Mouse (Mus musculus): Measurements from ENCODE around the gene BC035947. TPM values are rescaled to one million over a fixed set of nuclear protein-coding genes. Genes with fewer than 3 reads are reported as not detected.
A peak's percentile ranks its signal among the peaks of the same experiment; 100 is the strongest.

BC035947 gene
- total and polyA plus RNA-seq, 3 experiments, result not detected

- Histone ChIP-seq H3K9me3 (replicated peaks; ENCODE audit: low read length) (no peaks in the 10 kb centered on the region), H3K9ac (ENCODE audit: insufficient read depth, low read depth) (no peak overlapping the region), H3K4me2 (ENCODE audit: insufficient read depth, low read depth, poor library complexity, severe bottlenecking) (0 out of 2 replicates have a peak overlapping the region, but pooled peaks have one; percentile 4), H3K27ac (ENCODE audit: insufficient read depth, low read depth) (no peak overlapping the region), H3K27me3 (replicated peaks) (no peaks in the 10 kb centered on the region), H3K36me3 (replicated peaks in 1 of 2; ENCODE audit: control insufficient read depth in 1 of 2, insufficient read depth in 1 of 2, low read length in 1 of 2) (peaks cover 42 to 88% of the 10 kb centered on the region in 2 experiments), H3K79me2 (replicated peaks; ENCODE audit: control insufficient read depth, extremely low read depth, insufficient read depth, poor library complexity, severe bottlenecking) (0 out of 2 replicates have a peak, but pooled peaks cover 5% of the 10 kb centered on the region), H3K4me1 (ENCODE audit: control insufficient read depth in 1 of 2, insufficient read depth in 2 of 2) (peaks cover 10 to 36% of the 10 kb centered on the region in 2 experiments), H3K4me3 (replicated peaks in 1 of 3; ENCODE audit: low read depth in 2 of 3, low read length in 2 of 3, poor library complexity in 1 of 3) (no peak overlapping the region)
- dilution Hi-C loops (cut with MboI; ENCODE audit: extremely low pct_ligation_motif_present, extremely low pct_unique_long_range_greater_than_20kb, low sequenced_read_pairs), result no loop called here
- DNase-seq (ENCODE audit: extremely low read depth), result peak; percentile 23
- TF ChIP-seq CTCF (conservative IDR thresholded peaks at IDR 0.05 in 1 of 2, IDR thresholded peaks at IDR 0.05 in 1 of 2; ENCODE audit: low read depth in 2 of 2, low read length in 2 of 2) (no peak), MAFK (IDR thresholded peaks at IDR 0.05; ENCODE audit: insufficient replicate concordance, low read length) (no peak), IRF4 (IDR thresholded peaks at IDR 0.05; ENCODE audit: low read depth, low read length) (peak; percentile 64; the same call in 1 of the 2 replicates), JUND (conservative IDR thresholded peaks at IDR 0.05; ENCODE audit: low read depth, low read length) (no peak)
- in situ Hi-C loops (cut with MboI; ENCODE audit: low pct_ligation_motif_present, low pct_unique_long_range_greater_than_20kb, low sequenced_read_pairs), result no loop called here
Observed at GRCm38 (mm10) chr1:78452544-78452943, 59.4 kb downstream of the BC035947 start.

GRCm38 (mm10) chr1:78451070-78451854, 60.7 kb downstream of the BC035947 start:
- Histone ChIP-seq H3K4me1 (ENCODE audit: control insufficient read depth in 1 of 2, insufficient read depth in 2 of 2) (peaks cover 10 to 37% of the 10 kb centered on the region in 2 experiments), H3K79me2 (replicated peaks; ENCODE audit: control insufficient read depth, extremely low read depth, insufficient read depth, poor library complexity, severe bottlenecking) (peaks cover 5% of the 10 kb centered on the region; the same call in 1 of the 2 replicates), H3K4me3 (replicated peaks in 1 of 3; ENCODE audit: low read depth in 2 of 3, low read length in 2 of 3, poor library complexity in 1 of 3) (no peak overlapping the region), H3K36me3 (replicated peaks in 1 of 2; ENCODE audit: control insufficient read depth in 1 of 2, insufficient read depth in 1 of 2, low read length in 1 of 2) (peaks cover 46 to 86% of the 10 kb centered on the region in 2 experiments), H3K27me3 (replicated peaks) (no peaks in the 10 kb centered on the region), H3K27ac (ENCODE audit: insufficient read depth, low read depth) (no peak overlapping the region), H3K9ac (ENCODE audit: insufficient read depth, low read depth) (no peak overlapping the region), H3K9me3 (replicated peaks; ENCODE audit: low read length) (no peaks in the 10 kb centered on the region), H3K4me2 (ENCODE audit: insufficient read depth, low read depth, poor library complexity, severe bottlenecking) (no peak overlapping the region)
- dilution Hi-C loops (cut with MboI; ENCODE audit: extremely low pct_ligation_motif_present, extremely low pct_unique_long_range_greater_than_20kb, low sequenced_read_pairs) (no loop called here), in situ Hi-C loops (cut with MboI; ENCODE audit: low pct_ligation_motif_present, low pct_unique_long_range_greater_than_20kb, low sequenced_read_pairs) (no loop called here)
- no peak for DNase-seq (ENCODE audit: extremely low read depth)
- TF ChIP-seq SMC3 (IDR thresholded peaks at IDR 0.05; ENCODE audit: low read depth, low read length) (no peak), POLR2AphosphoS2 (IDR thresholded peaks at IDR 0.05; ENCODE audit: low read depth, low read length) (no peak), RCOR1 (conservative IDR thresholded peaks at IDR 0.05; ENCODE audit: low read depth, low read length) (no peak), JUN (IDR thresholded peaks at IDR 0.05; ENCODE audit: insufficient read depth, low read depth, low read length) (no peak), MAZ (IDR thresholded peaks at IDR 0.05; ENCODE audit: low read depth, low read length) (no peak), KAT2A (IDR thresholded peaks at IDR 0.05; ENCODE audit: insufficient replicate concordance, low read length) (no peak), GABPA (IDR thresholded peaks at IDR 0.05; ENCODE audit: insufficient replicate concordance, low read depth, low read length) (no peak), MYC (IDR thresholded peaks at IDR 0.05; ENCODE audit: low read depth, low read length) (no peak), MXI1 (IDR thresholded peaks at IDR 0.05; ENCODE audit: low read depth, low read length) (no peak), ZMIZ1 (IDR thresholded peaks at IDR 0.05; ENCODE audit: low read depth, low read length) (no peak), SIN3A (IDR thresholded peaks at IDR 0.05; ENCODE audit: low read length) (no peak), HCFC1 (IDR thresholded peaks at IDR 0.05; ENCODE audit: low read depth, low read length) (no peak), CTCF (conservative IDR thresholded peaks at IDR 0.05 in 1 of 2, IDR thresholded peaks at IDR 0.05 in 1 of 2; ENCODE audit: low read depth in 2 of 2, low read length in 2 of 2) (no peak), NELFE (IDR thresholded peaks at IDR 0.05; ENCODE audit: low read depth, low read length) (no peak), ETS1 (conservative IDR thresholded peaks at IDR 0.05; ENCODE audit: low read depth, low read length) (no peak), JUND (conservative IDR thresholded peaks at IDR 0.05; ENCODE audit: low read depth, low read length) (no peak), EP300 (IDR thresholded peaks at IDR 0.05; ENCODE audit: low read length) (no peak), MAFK (IDR thresholded peaks at IDR 0.05; ENCODE audit: insufficient replicate concordance, low read length) (no peak)

All from CH12.LX (cell line).